Mouse (Mus musculus) CD4-positive helper T cell, adult 2 months (primary cell): ENCODE results near the gene Tacc2.

Experiments
- DNase-seq: peaks from one replicate; pipeline ENCODE4 v3.0.0-alpha.2; 2012; ENCODE audit warnings: low read depth, missing footprints, low spot score

Gene Tacc2

DNA sequence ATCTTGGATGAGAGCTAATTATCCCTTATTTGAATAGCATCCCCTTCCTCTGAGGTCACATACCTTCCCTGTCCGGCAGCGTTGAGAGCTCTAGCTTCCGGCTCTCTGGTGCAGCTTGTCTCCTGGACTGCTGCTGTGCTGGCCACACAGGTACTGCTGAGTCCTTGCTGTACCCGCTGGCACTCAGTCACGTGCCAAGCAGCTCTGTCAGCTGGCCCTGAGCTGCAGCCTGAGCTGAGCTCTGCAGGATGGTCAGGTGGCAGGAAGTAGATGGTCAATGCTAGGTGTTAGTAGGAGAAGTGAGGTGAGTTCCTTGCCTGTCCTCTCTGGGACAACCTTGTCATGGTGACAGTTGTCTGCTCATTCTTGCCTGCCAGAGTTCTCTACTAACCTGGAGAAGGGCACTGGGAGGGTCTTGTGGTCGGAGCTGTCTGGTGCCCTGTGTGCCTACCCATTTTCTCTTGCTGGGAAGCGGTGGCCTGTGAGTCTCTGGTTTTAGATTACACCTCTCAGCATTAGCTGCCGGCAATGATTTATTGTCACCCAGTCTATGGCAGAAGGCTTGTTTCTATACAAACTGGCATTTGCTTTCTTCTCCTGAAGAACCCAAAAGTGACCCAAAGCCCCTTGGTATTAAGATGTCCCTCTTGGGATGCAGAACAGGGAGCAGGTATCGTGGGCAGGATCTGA is 143.6 kb downstream of the Tacc2 start:
- no peak for DNase-seq

DNA sequence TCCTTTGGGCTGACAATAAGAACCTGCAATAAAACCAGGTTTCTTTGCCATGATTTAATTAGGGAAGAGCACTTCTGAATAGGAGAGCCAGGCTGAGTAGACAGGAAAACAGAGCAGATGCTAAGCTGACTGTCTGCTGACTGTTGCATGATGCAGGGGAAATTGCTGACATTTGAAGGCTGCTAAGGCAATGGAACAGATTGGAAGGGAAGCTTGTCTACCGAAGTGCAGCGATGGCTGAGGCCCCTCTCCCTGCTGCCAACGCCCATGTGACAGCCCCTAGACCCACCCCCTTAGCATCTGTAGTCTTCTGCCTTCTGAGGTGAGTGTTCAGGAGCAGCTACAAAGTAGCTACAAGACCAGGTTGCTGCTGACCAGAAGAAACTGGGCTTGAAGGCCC is 148.9 kb downstream of the Tacc2 start:
- DNase-seq = no peak

- DNase-seq = peak; percentile 28
Observed at GRCm38 (mm10) chr7:130726724-130727422, 149.6 kb downstream of the Tacc2 start.

DNA sequence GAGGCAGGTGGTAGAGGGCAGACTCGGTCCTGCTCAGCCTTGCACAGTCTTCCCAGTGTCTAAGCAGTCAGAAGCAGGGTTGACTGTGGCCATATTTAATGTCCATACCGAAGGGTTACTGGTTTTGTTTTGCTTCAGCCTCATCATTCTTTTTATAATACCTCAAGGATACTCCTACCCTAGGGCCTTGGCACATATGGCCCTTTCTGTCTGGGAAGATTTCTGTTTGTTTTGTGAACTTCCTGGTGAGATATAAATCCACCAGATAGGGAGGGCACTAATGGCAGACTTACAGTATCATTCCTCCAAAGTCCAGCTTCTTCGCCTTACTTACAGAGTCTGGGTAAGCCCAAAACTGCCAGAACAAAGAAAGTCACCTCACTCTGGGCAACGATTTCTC is 150.3 kb downstream of the Tacc2 start:
- no peak for DNase-seq

DNA sequence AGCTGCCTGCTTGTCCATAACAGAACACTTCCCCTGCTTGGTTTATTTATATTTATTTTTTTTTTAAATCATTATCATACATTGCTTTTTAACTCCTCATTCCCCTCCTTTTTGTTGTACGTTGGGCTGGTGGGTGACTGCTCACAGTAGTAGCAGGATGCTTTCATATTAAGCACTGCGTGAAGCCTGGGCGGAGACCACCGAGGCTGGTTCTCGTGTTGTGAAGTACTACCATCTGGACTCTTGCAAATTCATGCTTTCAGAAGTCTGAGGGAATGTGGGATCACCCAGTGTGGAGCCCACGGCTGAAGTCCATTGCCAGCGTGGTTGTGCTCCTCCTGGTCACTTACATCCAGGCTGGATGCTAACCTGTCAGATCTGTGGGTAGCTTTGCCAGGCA is 154.6 kb downstream of the Tacc2 start:
- no peak for DNase-seq

GRCm38 (mm10) chr7:130732908-130733307 is 155.7 kb downstream of the Tacc2 start:
- DNase-seq = no peak

- no peak for DNase-seq
Observed at GRCm38 (mm10) chr7:130733423-130733822, 156.2 kb downstream of the Tacc2 start.

GRCm38 (mm10) chr7:130734195-130734787 is 157.1 kb downstream of the Tacc2 start:
- DNase-seq = no peak

GRCm38 (mm10) chr7:130741099-130741498 is 163.9 kb downstream of the Tacc2 start:
- DNase-seq = no peak

GRCm38 (mm10) chr7:130743239-130744025 is 166.2 kb downstream of the Tacc2 start:
- no peak for DNase-seq

DNA sequence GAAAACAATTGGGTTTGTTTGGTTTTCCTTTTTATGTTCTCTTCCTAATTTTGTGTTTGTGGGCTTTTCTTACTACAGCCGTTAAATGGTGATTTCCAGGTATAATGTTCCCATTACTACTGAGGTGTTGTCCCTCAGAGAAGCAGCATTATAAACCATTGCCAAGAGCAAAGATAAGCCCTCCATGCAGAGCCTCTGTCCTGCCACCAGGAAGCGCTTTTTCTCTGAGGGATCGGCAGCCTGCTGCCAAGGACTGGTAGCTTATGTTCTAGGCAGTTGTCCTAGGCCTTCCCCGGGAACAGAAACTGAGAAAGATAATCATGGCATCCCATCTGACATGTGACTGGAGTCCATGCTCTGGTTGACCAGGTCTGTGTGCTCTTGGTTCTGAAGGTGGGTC is 171.9 kb downstream of the Tacc2 start:
- no peak for DNase-seq

DNA sequence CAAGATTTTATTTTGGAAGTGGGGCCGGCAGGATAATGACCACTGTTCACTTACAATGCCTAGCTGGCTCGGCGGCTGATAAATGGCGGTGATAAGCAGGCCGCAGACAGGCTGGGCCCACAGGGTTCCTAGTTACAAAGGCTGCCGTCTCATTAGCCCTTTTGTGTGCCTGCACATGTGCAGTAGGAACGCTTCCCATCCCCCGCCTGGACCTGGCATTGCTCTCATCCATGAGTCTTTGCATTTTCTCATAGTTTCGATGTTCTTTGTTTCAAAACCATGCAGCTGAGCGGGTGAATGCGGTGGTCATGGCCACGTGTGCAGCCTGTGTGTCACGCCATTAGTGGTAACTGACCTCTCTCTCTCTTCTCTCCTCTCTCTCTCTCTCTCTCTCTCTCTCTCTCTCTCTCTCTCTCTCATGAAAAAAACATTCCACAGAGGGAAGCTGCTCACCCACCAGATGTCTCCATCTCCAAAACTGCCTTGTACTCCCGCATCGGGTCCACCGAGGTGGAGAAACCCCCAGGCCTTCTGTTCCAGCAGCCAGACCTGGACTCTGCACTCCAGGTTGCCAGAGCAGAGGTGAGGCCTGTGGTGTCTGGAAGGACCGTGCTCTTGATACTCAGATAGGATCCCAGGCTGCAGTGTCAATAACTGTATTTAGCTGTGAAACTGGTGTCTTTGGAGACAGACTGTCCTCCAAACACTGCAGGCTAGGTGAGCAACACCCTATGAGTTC is 173.7 kb downstream of the Tacc2 start:
- DNase-seq = no peak

DNA sequence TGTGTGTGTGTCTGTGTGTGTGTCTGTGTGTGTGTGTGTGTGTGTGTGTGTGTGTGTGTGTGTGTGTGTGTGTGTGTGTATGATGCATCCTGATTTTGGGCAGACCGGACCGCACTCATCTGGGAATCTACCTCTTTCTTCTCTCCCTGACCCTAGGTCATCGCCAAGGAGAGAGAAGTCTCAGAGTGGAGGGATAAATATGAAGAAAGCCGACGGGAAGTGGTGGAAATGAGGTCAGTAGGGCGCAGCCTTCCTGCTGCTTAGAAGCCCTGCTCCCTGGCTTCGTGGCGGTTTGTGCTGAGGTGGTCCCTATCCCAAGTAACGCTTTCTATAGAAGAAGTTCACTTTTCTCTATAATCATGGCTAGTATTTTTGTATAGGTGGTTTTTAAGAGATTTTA is 174.4 kb downstream of the Tacc2 start:
- DNase-seq = no peak

- no peak for DNase-seq
Observed at GRCm38 (mm10) chr7:130754790-130755189, 177.6 kb downstream of the Tacc2 start.

DNA sequence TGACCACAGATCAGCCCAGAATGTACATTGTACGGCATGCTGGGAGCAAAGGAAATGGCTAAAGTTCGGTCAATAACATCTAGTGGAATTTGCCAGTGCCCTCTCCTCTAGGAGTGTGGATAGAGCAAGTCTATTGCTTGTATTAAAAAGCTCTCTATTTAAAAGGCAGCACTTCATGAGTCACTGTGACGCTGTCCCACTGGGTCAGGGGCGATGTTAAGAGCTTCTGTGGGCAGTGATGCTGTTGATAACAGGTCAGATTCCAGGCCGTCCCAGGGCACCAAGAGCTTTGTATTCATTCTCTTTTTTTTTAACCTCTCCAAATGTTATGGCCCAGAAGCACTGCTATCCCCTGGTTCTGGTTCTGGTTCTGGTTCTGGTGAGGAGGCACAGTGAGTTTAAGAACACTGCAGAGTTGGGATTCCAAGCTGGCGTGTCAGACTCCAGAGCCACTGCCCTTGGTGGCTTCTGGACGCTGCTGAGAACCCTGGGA is 179.2 kb downstream of the Tacc2 start:
- DNase-seq = no peak

DNA sequence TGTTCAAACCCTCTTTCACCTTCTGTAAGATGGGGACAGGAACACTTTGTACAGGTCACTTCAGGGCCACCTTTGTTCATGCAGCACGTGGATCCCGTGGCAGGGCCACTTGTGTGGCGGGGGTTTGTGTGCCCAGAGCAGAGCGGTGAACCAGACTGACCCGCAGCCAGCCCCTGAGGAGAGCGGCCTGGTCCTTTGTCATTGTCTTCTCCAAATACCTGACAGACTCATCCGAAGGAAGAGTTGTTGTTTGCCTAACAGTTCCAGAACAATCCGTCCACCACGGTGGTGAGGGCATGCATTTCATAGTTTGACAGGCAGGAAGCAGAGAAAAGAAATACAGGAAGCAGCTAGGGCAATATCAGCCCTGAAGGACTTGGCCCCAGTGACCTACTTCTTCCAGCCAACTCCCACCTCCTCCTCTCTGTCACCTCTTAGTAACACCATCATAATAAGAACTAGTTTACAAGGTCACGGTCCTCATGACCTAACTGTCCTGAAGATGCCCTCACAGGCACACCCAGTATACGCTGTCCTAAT is 180.2 kb downstream of the Tacc2 start:
- no peak for DNase-seq

GRCm38 (mm10) chr7:130762071-130762897 is 185.0 kb downstream of the Tacc2 start:
- DNase-seq = peak; percentile 65

DNA sequence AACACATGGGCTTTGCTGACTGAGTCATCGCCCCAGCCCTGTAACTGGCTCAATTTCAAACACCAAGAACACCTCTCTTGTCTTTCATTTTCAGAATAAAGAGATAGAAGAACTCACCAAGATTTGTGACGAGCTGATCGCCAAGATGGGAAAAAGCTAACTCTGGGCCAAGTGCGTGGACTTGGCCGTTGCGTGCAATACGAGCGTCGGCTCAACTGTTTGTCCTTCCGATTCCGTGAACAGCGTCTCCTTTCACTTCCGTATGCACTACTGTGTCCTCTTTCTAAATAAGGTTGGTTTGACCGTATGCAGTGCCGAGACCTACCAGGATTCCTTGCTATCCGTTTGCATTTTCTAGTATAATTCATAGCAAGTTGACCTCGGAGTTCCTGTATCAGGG is 186.9 kb downstream of the Tacc2 start:
- DNase-seq = no peak

DNA sequence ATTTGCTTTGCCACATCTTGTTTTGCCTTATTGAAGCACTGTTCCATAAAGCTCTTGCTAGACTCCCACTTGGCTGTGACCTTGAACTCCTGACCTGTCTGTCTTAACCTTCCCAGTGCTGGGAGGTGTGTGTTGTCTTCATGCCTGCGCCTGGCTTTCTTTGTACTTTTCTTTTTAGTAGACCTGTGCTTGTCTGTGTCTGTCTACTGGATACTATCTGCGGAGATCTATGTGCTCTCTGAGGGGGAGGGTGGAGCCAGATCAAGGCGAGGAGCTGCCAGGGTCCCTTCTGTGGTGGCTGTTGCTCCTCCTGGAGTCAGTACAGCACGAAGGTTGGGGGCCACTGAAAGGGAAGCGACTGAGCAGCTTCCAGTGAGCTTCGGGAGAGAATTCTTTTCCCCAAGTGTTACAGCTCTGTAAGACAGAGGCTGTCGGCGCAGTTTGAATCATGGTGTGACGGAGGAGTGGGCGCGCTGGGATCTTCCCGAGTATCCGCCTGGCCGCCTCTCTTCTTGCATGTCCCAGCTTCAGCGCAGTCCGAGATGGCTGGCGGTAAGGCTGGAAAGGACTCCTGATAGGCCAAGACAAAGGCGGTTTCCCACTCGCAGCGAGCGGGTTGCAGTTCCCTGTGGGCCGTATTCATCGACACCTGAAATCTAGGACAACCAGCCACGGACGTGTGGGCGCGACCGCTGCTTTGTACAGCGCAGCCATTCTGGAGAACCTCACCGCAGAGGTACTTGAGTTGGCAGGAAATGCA is 189.4 kb downstream of the Tacc2 start:
- DNase-seq = no peak
